Mouse (Mus musculus): ENCODE data around the gene Ltv1. TPM values are rescaled to one million over a fixed set of nuclear protein-coding genes. Genes with fewer than 3 reads are reported as not detected.

Gene Ltv1
- 22.9 and 23.5 TPM in 2 replicates for polyA plus RNA-seq (2012; rRNA removed)

- TF ChIP-seq POLR2A (IDR thresholded peaks at IDR 0.05; ENCODE audit: extremely low read depth, insufficient read depth, low read length) (peak; percentile 17; the same call in 1 of the 2 replicates), CTCF (IDR thresholded peaks at IDR 0.05; ENCODE audit: extremely low read depth, insufficient read depth, low read length) (no peak)
- Histone ChIP-seq H3K27ac (ENCODE audit: insufficient read depth, low read length) (peak within 1 kb of the TSS; percentile 13; the same call in 1 of the 2 replicates), H3K4me3 (ENCODE audit: insufficient read depth, low read length) (peak within 1 kb of the TSS; percentile 61), H3K4me1 (ENCODE audit: control insufficient read depth, insufficient read depth, low read length) (peaks cover 3% of the 10 kb centered on the region; the same call in 1 of the 2 replicates)
Observed at GRCm38 (mm10) chr10:13192731-13193351, at the start of gene Ltv1. TSS of gene Ltv1 (minus strand) at chr10:13193168.

- Histone ChIP-seq H3K27ac (ENCODE audit: insufficient read depth, low read length) (no peak overlapping the region), H3K4me1 (ENCODE audit: control insufficient read depth, insufficient read depth, low read length) (no peaks in the 10 kb centered on the region), H3K4me3 (ENCODE audit: insufficient read depth, low read length) (no peak overlapping the region)
- TF ChIP-seq POLR2A (IDR thresholded peaks at IDR 0.05; ENCODE audit: extremely low read depth, insufficient read depth, low read length): no peak
- TF ChIP-seq CTCF (IDR thresholded peaks at IDR 0.05; ENCODE audit: extremely low read depth, insufficient read depth, low read length): no peak
Observed at GRCm38 (mm10) chr10:13240431-13240830, 47.5 kb upstream of the Ltv1 start.

- H3K4me1 ChIP-seq (ENCODE audit: control insufficient read depth, insufficient read depth, low read length): no peaks in the 10 kb centered on the region
- H3K4me3 ChIP-seq (ENCODE audit: insufficient read depth, low read length): no peak overlapping the region
- no peak overlapping the region for H3K27ac ChIP-seq (ENCODE audit: insufficient read depth, low read length)
- TF ChIP-seq CTCF (IDR thresholded peaks at IDR 0.05; ENCODE audit: extremely low read depth, insufficient read depth, low read length): no peak
- no peak for TF ChIP-seq POLR2A (IDR thresholded peaks at IDR 0.05; ENCODE audit: extremely low read depth, insufficient read depth, low read length)
Observed at GRCm38 (mm10) chr10:13238188-13238587, 45.2 kb upstream of the Ltv1 start.

- TF ChIP-seq POLR2A (IDR thresholded peaks at IDR 0.05; ENCODE audit: extremely low read depth, insufficient read depth, low read length) (no peak), CTCF (IDR thresholded peaks at IDR 0.05; ENCODE audit: extremely low read depth, insufficient read depth, low read length) (no peak)
- no peak overlapping the region for H3K4me3 ChIP-seq (ENCODE audit: insufficient read depth, low read length)
- no peaks in the 10 kb centered on the region for H3K4me1 ChIP-seq (ENCODE audit: control insufficient read depth, insufficient read depth, low read length)
- H3K27ac ChIP-seq (ENCODE audit: insufficient read depth, low read length): no peak overlapping the region
Observed at GRCm38 (mm10) chr10:13236866-13237265, 43.9 kb upstream of the Ltv1 start.

- no peak for TF ChIP-seq POLR2A (IDR thresholded peaks at IDR 0.05; ENCODE audit: extremely low read depth, insufficient read depth, low read length)
- no peak for TF ChIP-seq CTCF (IDR thresholded peaks at IDR 0.05; ENCODE audit: extremely low read depth, insufficient read depth, low read length)
- Histone ChIP-seq H3K4me1 (ENCODE audit: control insufficient read depth, insufficient read depth, low read length) (no peaks in the 10 kb centered on the region), H3K27ac (ENCODE audit: insufficient read depth, low read length) (no peak overlapping the region), H3K4me3 (ENCODE audit: insufficient read depth, low read length) (no peak overlapping the region)
Observed at GRCm38 (mm10) chr10:13234503-13234902, 41.5 kb upstream of the Ltv1 start.

GRCm38 (mm10) chr10:13233941-13234340 is 41.0 kb upstream of the Ltv1 start:
- TF ChIP-seq CTCF (IDR thresholded peaks at IDR 0.05; ENCODE audit: extremely low read depth, insufficient read depth, low read length): no peak
- TF ChIP-seq POLR2A (IDR thresholded peaks at IDR 0.05; ENCODE audit: extremely low read depth, insufficient read depth, low read length): no peak
- Histone ChIP-seq H3K27ac (ENCODE audit: insufficient read depth, low read length) (no peak overlapping the region), H3K4me1 (ENCODE audit: control insufficient read depth, insufficient read depth, low read length) (no peaks in the 10 kb centered on the region), H3K4me3 (ENCODE audit: insufficient read depth, low read length) (no peak overlapping the region)

GRCm38 (mm10) chr10:13233143-13233622 is 40.2 kb upstream of the Ltv1 start:
- Histone ChIP-seq H3K4me3 (ENCODE audit: insufficient read depth, low read length) (no peak overlapping the region), H3K27ac (ENCODE audit: insufficient read depth, low read length) (no peak overlapping the region), H3K4me1 (ENCODE audit: control insufficient read depth, insufficient read depth, low read length) (no peaks in the 10 kb centered on the region)
- TF ChIP-seq CTCF (IDR thresholded peaks at IDR 0.05; ENCODE audit: extremely low read depth, insufficient read depth, low read length) (no peak), POLR2A (IDR thresholded peaks at IDR 0.05; ENCODE audit: extremely low read depth, insufficient read depth, low read length) (no peak)

GRCm38 (mm10) chr10:13232443-13233142 is 39.6 kb upstream of the Ltv1 start:
- H3K4me3 ChIP-seq (ENCODE audit: insufficient read depth, low read length): no peak overlapping the region
- TF ChIP-seq CTCF (IDR thresholded peaks at IDR 0.05; ENCODE audit: extremely low read depth, insufficient read depth, low read length) (no peak), POLR2A (IDR thresholded peaks at IDR 0.05; ENCODE audit: extremely low read depth, insufficient read depth, low read length) (no peak)
- H3K27ac ChIP-seq (ENCODE audit: insufficient read depth, low read length): no peak overlapping the region
- no peaks in the 10 kb centered on the region for H3K4me1 ChIP-seq (ENCODE audit: control insufficient read depth, insufficient read depth, low read length)

- no peak overlapping the region for H3K4me3 ChIP-seq (ENCODE audit: insufficient read depth, low read length)
- no peaks in the 10 kb centered on the region for H3K4me1 ChIP-seq (ENCODE audit: control insufficient read depth, insufficient read depth, low read length)
- TF ChIP-seq CTCF (IDR thresholded peaks at IDR 0.05; ENCODE audit: extremely low read depth, insufficient read depth, low read length) (no peak), POLR2A (IDR thresholded peaks at IDR 0.05; ENCODE audit: extremely low read depth, insufficient read depth, low read length) (no peak)
- H3K27ac ChIP-seq (ENCODE audit: insufficient read depth, low read length): no peak overlapping the region
Observed at GRCm38 (mm10) chr10:13230716-13231115, 37.7 kb upstream of the Ltv1 start.

All from cortical plate, adult 2 months (tissue).